Mouse (Mus musculus): ENCODE results near the gene Gm42878.
"Not testable (repeated sequence)": the region's sequence is repeated elsewhere in the genome, so short reads cannot be mapped to it uniquely, and the experiment has no call there.

Gene Gm42878

DNA sequence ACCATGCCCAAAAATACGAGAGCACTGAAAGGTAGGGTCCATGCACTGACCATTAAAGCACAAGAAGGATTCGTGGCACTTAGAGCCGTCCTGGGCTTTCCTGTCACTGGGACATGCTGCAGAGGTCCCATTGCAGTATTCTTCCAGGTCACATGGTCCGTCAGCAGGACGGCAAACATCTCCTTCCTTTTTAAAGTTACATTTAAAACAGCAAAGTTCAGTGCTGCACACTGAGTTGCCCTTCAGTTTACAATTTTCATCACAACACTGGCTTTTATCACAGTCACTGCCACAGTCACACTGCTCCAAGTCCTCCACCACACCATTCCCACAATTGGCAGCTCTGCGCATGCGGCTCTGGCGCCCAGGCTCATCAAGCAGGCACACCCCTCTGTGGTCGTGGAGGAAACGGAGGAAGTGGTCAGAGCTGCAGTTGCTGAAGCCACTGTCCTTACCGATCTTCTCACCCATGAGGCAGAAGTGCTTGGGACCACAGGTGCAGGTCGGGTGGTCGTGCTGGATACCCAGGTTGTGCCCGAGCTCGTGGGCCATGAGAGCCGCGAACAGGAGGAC is 43.8 kb downstream of the Gm42878 start:
- in situ Hi-C loops (cut with MboI, MseI) = not testable (repeated sequence)

DNA sequence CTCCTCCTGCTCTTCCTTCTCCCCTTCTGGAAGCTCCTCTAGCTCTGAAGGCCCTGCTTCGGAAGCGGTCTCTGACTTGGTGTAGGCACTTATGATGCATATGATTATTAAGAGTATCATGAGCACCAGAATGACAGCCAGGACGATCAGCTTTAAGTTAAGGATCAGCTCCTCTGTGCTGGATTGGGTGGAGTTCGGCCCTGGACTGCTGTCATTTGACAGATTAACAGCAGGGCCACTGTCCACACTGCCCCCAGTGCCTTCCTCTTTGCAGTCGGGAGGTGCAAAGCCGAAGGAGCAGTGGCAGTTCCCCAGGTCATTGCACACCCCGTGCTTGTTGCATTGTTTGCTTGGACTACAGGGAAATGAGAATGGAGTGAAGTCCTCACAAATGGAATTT is 44.6 kb downstream of the Gm42878 start:
- in situ Hi-C loops (cut with MboI, MseI) = no loop called here

DNA sequence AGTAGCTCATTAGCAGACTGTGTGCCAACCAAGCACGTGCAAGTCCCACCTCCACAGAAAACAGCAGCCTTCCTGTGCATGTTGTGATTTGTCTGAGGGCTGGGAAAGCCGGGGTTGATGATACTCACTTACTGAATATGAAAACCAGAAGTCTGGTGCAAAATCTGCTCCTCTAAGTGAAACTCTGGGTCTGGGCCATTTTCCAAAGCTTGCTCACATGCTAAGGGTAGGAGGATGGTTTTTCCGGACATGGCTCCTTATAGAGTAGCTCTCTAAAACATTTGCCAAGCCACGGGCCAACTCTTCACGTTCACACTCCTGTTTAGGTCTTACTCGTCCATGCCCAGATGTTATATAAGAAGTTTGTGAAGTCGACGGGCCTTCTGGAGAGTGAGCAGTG is 52.0 kb downstream of the Gm42878 start:
- in situ Hi-C loops (cut with MboI, MseI) = no loop called here

DNA sequence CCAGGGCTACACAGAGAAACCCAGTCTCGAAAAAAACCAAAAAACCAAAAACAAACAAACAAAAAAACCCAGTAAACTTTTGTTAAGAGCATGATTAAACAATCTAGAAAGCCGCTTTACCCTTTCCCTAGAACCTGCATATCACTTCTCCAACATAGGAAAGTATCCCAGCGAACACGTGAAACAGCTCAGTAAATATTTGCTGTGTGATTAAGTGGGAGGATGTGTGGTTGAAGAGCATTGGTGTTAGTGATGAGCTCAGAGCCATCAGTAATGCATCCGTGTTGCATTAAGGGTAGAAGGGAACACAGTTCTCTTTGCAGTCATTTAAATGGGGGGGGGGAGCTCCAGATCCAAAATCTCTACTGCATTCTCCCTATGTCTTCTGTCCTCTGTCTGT is 60.5 kb downstream of the Gm42878 start:
- in situ Hi-C loops (cut with MboI, MseI) = no loop called here

DNA sequence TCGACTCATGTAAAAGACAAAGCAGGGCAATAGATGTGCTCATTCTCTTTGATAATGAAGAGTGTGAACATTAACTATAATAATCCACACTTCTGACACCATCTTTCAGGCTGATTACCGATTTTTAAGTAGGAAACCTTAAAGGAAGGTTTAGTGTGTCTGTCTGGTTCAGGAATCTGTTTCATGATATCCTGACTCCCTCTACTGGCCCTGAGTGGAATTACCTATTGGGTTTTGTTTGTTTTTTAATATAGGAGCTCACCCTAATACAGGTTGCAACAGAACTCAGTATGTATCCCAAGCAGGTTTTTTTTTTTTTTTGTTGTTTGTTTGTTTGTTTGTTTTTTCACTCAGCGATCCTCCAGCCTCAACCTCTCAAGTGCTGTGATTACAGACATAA is 67.6 kb downstream of the Gm42878 start:
- in situ Hi-C loops (cut with MboI, MseI) = loop anchor here (5.0 kb wide), 1 partner anchor 35 kb away; no protein-coding TSS in a partner anchor

DNA sequence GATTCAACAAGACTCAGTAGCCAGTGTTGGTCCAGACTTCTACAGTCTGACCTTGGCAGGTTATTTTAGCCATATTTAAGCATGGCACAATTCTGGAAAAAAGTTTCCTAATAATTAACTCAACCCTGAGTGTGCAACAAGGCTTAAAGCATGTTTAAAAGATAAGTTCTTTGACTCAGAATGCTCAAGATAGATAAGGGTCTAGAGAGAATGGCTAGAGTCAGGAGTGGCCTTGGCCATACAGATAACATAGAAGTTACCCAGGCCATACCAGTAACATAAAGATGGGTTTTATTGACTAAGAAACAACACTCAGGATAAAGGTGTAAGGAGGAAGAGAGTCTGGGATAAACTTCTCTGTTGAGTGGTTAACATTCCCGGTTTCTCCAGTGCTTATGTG is 69.2 kb downstream of the Gm42878 start:
- in situ Hi-C loops (cut with MboI, MseI) = loop anchor here (5.0 kb wide), 1 partner anchor 34 kb away; no protein-coding TSS in a partner anchor

DNA sequence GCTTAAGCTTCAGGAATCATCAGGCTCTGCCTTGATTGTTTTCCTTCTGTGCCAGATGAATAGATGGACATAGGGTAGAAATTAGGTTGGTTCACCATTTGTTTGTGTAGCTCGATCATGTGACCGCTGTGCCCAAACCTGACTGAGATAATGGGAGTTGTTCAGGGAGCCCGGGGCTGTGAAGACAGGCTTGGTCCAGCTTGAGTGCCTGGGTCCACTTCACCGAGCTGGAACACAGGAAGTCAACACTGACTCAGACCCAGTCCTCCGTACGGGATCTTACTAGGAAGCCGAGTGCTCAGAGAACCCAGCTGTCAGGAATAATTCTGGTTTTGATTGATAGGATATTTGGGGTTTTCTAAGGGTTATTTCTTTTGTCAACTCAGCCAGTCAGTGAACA is 70.7 kb downstream of the Gm42878 start:
- in situ Hi-C loops (cut with MboI, MseI) = loop anchor here (5.0 kb wide), 1 partner anchor 32 kb away; no protein-coding TSS in a partner anchor

DNA sequence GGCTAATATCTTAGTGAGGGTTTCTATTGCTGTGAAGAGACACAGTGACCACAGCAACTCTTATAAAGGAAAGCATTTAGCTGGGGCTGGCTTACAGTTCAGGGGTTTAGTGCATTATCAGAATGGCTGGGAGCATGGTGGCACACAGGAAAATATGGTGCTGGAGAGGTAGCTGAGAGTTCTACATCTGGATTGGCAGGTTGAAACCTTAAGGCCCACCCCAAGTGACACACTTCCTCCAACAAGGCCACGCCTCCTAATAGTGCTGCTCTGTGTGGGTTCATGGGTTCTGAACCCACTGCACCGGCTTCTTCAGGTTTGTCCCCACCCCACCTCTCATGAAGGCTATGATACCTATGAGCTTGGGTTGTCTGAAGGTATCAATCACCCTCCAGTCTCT is 72.9 kb downstream of the Gm42878 start:
- in situ Hi-C loops (cut with MboI, MseI) = no loop called here

DNA sequence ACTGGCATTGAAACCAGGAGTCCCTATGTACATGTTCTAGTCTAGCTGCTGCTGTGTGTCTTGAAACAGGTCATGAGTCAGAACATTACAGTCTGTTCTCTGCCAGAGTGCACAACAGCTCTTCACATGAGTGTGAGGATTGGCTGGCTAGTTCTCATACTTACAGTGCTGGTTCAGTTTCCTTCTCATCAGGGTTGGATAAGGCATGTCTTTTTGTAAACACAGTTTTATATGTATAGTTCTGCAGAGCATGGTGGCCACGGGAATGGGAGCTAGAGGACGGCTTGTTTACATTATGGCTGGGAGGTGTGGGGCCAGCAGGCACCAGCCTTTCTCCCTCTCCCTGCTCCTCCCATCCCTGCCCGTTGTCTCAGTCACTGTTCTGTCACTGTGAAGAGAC is 75.7 kb downstream of the Gm42878 start:
- in situ Hi-C loops (cut with MboI, MseI) = no loop called here
